Mouse (Mus musculus) intestine, postnatal 0 days (tissue): ENCODE results near the gene Cnnm3. TPM values are rescaled to one million over a fixed set of nuclear protein-coding genes. Genes with fewer than 3 reads are reported as not detected.

Source experiments
- ATAC-seq: fragments of 200-750 bp; cut with Nextera tagmentation; 2 replicates; pipeline ENCODE4 v1.8.0; 2017; ENCODE audit warnings: mild to moderate bottlenecking, moderate TSS enrichment, moderate library complexity
- H3K27ac ChIP-seq: fragments of 300-500 bp; sonication (generic); 2 replicates; pipeline ENCODE4 v1.5.1; 2014; ENCODE audit warnings: mild to moderate bottlenecking, low read depth, low read length, moderate library complexity
- H3K27me3 ChIP-seq: fragments of 300-500 bp; sonication (generic); replicated peaks from 2 replicates; pipeline ENCODE4 v1.6.1; 2014; ENCODE audit warnings: low read length, mixed read lengths; ENCODE audit not compliant: control insufficient read depth, insufficient read depth
- H3K36me3 ChIP-seq: fragments of 300-500 bp; sonication (generic); 2 replicates; pipeline ENCODE4 v1.6.1; 2014; ENCODE audit warnings: mild to moderate bottlenecking, moderate library complexity; ENCODE audit not compliant: control insufficient read depth, insufficient read depth
- H3K4me1 ChIP-seq: fragments of 300-500 bp; sonication (generic); replicated peaks from 2 replicates; pipeline ENCODE4 v1.6.1; 2014; ENCODE audit warnings: antibody characterized with exemption, low read length, mixed read lengths; ENCODE audit not compliant: control insufficient read depth, insufficient read depth
- H3K4me2 ChIP-seq: fragments of 300-500 bp; sonication (generic); replicated peaks from 2 replicates; pipeline ENCODE4 v1.6.1; 2014; ENCODE audit warnings: low read depth, mild to moderate bottlenecking, moderate library complexity
- H3K4me3 ChIP-seq: fragments of 300-500 bp; sonication (generic); 2 replicates; pipeline ENCODE4 v1.5.1; 2014; ENCODE audit warnings: low read depth, low read length
- H3K9ac ChIP-seq: fragments of 300-500 bp; sonication (generic); 2 replicates; pipeline ENCODE4 v1.6.1; 2014; ENCODE audit warnings: mild to moderate bottlenecking, low read depth, low read length
- H3K9me3 ChIP-seq: fragments of 300-500 bp; sonication (generic); 2 replicates; pipeline ENCODE4 v1.6.1; 2016; ENCODE audit warnings: mixed run types; ENCODE audit not compliant: control insufficient read depth
- CTCF ChIP-seq: sonication (generic); IDR thresholded peaks from 2 replicates; pipeline ENCODE4 v1.5.1; 2016; ENCODE audit warnings: low read depth, mild to moderate bottlenecking, control low read depth, antibody characterized with exemption, moderate library complexity
- WGBS: fragments of 180-500 bp; shearing (Covaris S2); extraction: QIAGEN DNeasy Blood & Tissue Kit; methylation state at CpG from one replicate; pipeline ENCODE4 v1.1.7; 2014; 5-methylcytosine and 5-hydroxymethylcytosine counted together
- polyA plus RNA-seq: library from polyadenylated mRNA; unstranded; fragments of >200 nt; fragmentation: Nextera tagmentation; extraction: Ambion mirVana; gene quantifications from 2 replicates; pipeline ENCODE4 v1.2.1, GENCODE M21; 2015

Gene Cnnm3
- polyA plus RNA-seq, 1 experiment from 2014 or later = 2.5 TPM

DNA sequence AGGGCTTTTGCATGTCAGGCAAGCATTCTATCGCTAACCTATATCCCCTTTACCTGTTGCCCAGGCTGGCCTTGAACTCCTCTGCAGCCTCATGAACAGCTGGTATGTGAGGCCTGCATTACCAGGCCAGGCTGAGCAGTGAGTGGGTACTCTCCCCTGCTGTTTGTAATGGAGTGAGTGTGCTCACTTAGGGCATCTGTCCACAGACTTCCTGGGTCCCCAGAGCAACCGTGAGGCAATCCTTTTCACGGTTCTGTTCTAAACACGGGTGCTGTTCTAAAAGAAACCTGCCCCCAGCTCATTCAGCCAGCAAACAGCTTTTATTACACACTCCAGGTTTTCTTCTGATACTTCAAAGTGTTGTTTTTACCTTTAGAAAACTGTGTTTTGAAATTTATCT, 27.1 kb downstream of the Cnnm3 start:
- no peak for TF ChIP-seq CTCF
- Histone ChIP-seq H3K27ac (0 out of 2 replicates have a peak overlapping the region, but pooled peaks have one; percentile 21), H3K27me3 (no peaks in the 10 kb centered on the region), H3K4me2 (no peak overlapping the region), H3K4me1 (no peaks in the 10 kb centered on the region; the same call in 1 of the 2 replicates), H3K9me3 (no peaks in the 10 kb centered on the region), H3K9ac (no peak overlapping the region; the same call in 1 of the 2 replicates), H3K4me3 (no peak overlapping the region), H3K36me3 (peaks cover 43% of the 10 kb centered on the region)
- WGBS = 68% methylated on average over 4 of the region's 4 CpGs
- no peak for ATAC-seq

DNA sequence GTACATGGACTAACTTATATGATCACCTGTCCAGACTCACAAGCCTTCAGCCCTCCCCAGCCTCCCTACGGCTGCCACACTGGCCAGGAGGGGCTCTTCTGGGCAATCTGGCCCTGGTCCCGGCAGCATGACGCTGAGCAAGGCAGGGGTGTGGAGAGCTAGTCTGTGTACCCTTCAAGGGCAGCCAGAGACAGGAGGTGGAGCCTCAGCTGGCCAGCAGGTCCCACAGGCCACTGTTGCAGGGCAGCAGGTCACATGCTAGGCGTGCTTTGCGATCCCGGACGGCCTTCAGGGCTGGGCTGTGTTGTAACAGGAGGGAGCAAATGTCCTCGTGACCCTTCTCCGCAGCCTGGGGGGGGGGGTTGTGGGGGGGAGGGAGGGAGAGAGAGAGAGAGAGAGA, 27.5 kb downstream of the Cnnm3 start, which contains the start of gene Gm42417:
Gene Gm42417, minus strand, starts transcription at position 244 of the 400 bp plus-strand sequence.
- no peaks in the 10 kb centered on the region; the same call in 1 of the 2 replicates for H3K4me1 ChIP-seq
- no peak within 1 kb of the TSS; the same call in 1 of the 2 replicates for H3K9ac ChIP-seq
- H3K27me3 ChIP-seq = no peaks in the 10 kb centered on the region
- no peak within 1 kb of the TSS for H3K4me2 ChIP-seq
- no peaks in the 10 kb centered on the region for H3K9me3 ChIP-seq
- TF ChIP-seq CTCF = no peak
- H3K4me3 ChIP-seq = no peak within 1 kb of the TSS
- peak; percentile 53; the same call in 1 of the 2 replicates for ATAC-seq
- H3K27ac ChIP-seq = peak within 1 kb of the TSS; percentile 21; the same call in 1 of the 2 replicates
- peaks cover 46% of the 10 kb centered on the region for H3K36me3 ChIP-seq
- 29% methylated on average over 9 of the region's 9 CpGs for WGBS

DNA sequence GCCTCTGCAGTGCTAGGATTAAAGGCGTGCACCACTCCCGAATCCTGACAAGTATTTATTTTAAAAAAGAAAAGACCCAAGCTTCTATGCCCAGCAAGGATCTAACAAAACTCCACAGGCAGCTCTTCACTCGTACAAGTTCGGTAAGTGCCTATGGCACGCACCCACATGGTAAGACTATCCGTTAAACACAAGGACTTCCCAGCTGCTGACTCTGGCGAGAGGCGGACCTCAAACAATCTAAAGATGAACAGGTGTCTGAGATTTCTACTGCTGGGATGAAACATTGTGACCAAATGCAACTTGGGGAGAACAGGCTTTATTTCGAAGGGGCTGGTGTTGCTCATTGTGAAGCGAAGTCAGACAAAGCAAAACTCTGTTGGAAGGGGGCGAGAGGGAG, 28.5 kb downstream of the Cnnm3 start:
- no peak overlapping the region for H3K4me3 ChIP-seq
- H3K4me1 ChIP-seq = no peaks in the 10 kb centered on the region
- no peak overlapping the region for H3K9ac ChIP-seq
- no peak for TF ChIP-seq CTCF
- no peak overlapping the region for H3K4me2 ChIP-seq
- no peak for ATAC-seq
- peaks cover 46% of the 10 kb centered on the region for H3K36me3 ChIP-seq
- H3K27ac ChIP-seq = no peak overlapping the region
- 93% methylated on average over 11 of the region's 11 CpGs for WGBS
- H3K9me3 ChIP-seq = no peaks in the 10 kb centered on the region
- no peaks in the 10 kb centered on the region for H3K27me3 ChIP-seq

DNA sequence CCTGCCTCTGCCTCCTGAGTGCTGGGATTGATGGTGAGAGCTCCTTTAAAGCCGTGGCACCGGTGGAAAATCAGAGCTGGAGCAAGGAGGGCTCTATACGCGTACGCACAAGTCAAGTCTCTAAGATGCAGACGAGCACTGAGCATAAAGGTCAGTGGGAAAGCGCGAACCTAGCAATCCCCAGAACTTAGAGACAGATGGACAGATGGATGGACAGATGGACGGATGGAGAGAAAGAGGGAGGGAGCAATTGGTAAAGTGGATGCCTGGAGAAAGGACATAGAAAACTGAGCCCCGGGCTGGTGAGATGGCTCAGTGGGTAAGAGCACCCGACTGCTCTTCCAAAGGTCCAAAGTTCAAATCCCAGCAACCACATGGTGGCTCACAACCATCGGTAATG, 29.1 kb downstream of the Cnnm3 start:
- 90% methylated on average over 12 of the region's 12 CpGs for WGBS
- no peak for TF ChIP-seq CTCF
- no peak for ATAC-seq

DNA sequence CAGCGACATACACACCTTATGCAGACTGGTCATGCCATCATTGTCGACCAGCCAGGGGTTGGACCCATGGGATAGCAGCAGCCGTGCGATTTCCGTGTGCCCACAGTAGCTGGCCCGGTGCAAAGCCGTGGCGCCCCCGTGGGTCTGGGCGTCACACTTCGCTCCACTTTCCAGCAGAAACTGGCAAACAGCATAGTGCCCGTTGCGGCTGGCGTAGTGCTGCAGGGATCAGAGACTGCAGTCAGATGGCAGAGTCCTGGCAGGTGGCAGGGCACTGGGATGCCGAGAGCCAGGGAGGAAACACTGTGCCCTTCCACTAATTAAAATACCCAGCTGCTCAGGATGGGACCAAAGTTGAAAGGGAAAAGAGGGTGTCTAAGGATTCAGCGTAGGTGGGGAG, 30.2 kb downstream of the Cnnm3 start:
- TF ChIP-seq CTCF = no peak
- Histone ChIP-seq H3K27ac (no peak overlapping the region; the same call in 1 of the 2 replicates), H3K9me3 (no peaks in the 10 kb centered on the region), H3K4me2 (no peak overlapping the region), H3K4me3 (no peak overlapping the region), H3K36me3 (peaks cover 43% of the 10 kb centered on the region), H3K27me3 (no peaks in the 10 kb centered on the region), H3K4me1 (no peaks in the 10 kb centered on the region), H3K9ac (no peak overlapping the region)
- no peak for ATAC-seq
- 97% methylated on average over 16 of the region's 16 CpGs for WGBS

More for the DNA sequence above, 29.1 kb downstream of the Cnnm3 start:
- no peaks in the 10 kb centered on the region for H3K27me3 ChIP-seq
- H3K4me1 ChIP-seq = no peaks in the 10 kb centered on the region
- H3K9ac ChIP-seq = no peak overlapping the region
- no peak overlapping the region for H3K27ac ChIP-seq
- peaks cover 46% of the 10 kb centered on the region for H3K36me3 ChIP-seq
- no peak overlapping the region for H3K4me2 ChIP-seq
- no peak overlapping the region for H3K4me3 ChIP-seq
- H3K9me3 ChIP-seq = no peaks in the 10 kb centered on the region

- WGBS = 78% methylated on average over 9 of the region's 9 CpGs
- no peak for TF ChIP-seq CTCF
- H3K27ac ChIP-seq = no peak overlapping the region
- no peaks in the 10 kb centered on the region for H3K27me3 ChIP-seq
- H3K9ac ChIP-seq = no peak overlapping the region
- no peak for ATAC-seq
- no peaks in the 10 kb centered on the region for H3K9me3 ChIP-seq
- H3K4me1 ChIP-seq = no peaks in the 10 kb centered on the region
- H3K4me2 ChIP-seq = no peak overlapping the region
- peaks cover 43% of the 10 kb centered on the region for H3K36me3 ChIP-seq
- no peak overlapping the region for H3K4me3 ChIP-seq
Observed at GRCm38 (mm10) chr1:36542925-36543324, 31.3 kb downstream of the Cnnm3 start.

- no peaks in the 10 kb centered on the region for H3K27me3 ChIP-seq
- H3K27ac ChIP-seq = no peak overlapping the region
- ATAC-seq = no peak
- no peaks in the 10 kb centered on the region for H3K4me1 ChIP-seq
- 73% methylated on average over 2 of the region's 2 CpGs for WGBS
- no peaks in the 10 kb centered on the region for H3K9me3 ChIP-seq
- H3K4me2 ChIP-seq = no peak overlapping the region
- H3K9ac ChIP-seq = no peak overlapping the region
- no peak overlapping the region for H3K4me3 ChIP-seq
- no peak for TF ChIP-seq CTCF
- H3K36me3 ChIP-seq = peaks cover 51% of the 10 kb centered on the region
Observed at GRCm38 (mm10) chr1:36545382-36545781, 33.7 kb downstream of the Cnnm3 start.
